Mouse (Mus musculus) lung, embryonic 14.5 days (tissue): ENCODE data around the gene Tmc1. TPM values are rescaled to one million over a fixed set of nuclear protein-coding genes. Genes with fewer than 3 reads are reported as not detected.

Source experiments
- ATAC-seq: fragments of 200-750 bp; cut with Nextera tagmentation; 2 replicates; pipeline ENCODE4 v1.8.0; 2017; ENCODE audit warnings: mild to moderate bottlenecking, moderate TSS enrichment, moderate library complexity; ENCODE audit not compliant: insufficient read depth
- DNase-seq: peaks from one replicate; pipeline ENCODE4 v3.0.0-alpha.2; 2015
- H3K27ac ChIP-seq: fragments of 300-500 bp; sonication (generic); 2 replicates; pipeline ENCODE4 v1.5.1; 2014; ENCODE audit warnings: low read depth, mild to moderate bottlenecking, moderate library complexity
- H3K27me3 ChIP-seq: fragments of 300-500 bp; sonication (generic); 2 replicates; pipeline ENCODE4 v1.6.1; 2014; ENCODE audit warnings: low read length, control low read depth; ENCODE audit not compliant: insufficient read depth
- H3K36me3 ChIP-seq: fragments of 300-500 bp; sonication (generic); 2 replicates; pipeline ENCODE4 v1.6.1; 2014; ENCODE audit warnings: control low read depth; ENCODE audit not compliant: insufficient read depth
- H3K4me1 ChIP-seq: fragments of 300-500 bp; sonication (generic); 2 replicates; pipeline ENCODE4 v1.6.1; 2014; ENCODE audit warnings: antibody characterized with exemption, control low read depth; ENCODE audit not compliant: insufficient read depth
- H3K4me2 ChIP-seq: fragments of 300-500 bp; sonication (generic); 2 replicates; pipeline ENCODE4 v1.6.1; 2014; ENCODE audit warnings: mild to moderate bottlenecking
- H3K4me3 ChIP-seq: fragments of 300-500 bp; sonication (generic); 2 replicates; pipeline ENCODE4 v1.5.1; 2014; ENCODE audit warnings: low read depth, low read length
- H3K9ac ChIP-seq: fragments of 300-500 bp; sonication (generic); 2 replicates; pipeline ENCODE4 v1.6.1; 2014
- H3K9me3 ChIP-seq: fragments of 300-500 bp; sonication (generic); 2 replicates; pipeline ENCODE4 v1.6.1; 2016; ENCODE audit warnings: low read depth, low read length, control low read depth
- CTCF ChIP-seq: IDR thresholded peaks from 2 replicates; pipeline ENCODE4 v1.5.1; 2016; ENCODE audit warnings: antibody characterized with exemption, low read depth
- WGBS: fragments of 180-500 bp; shearing (Covaris S2); extraction: QIAGEN DNeasy Blood & Tissue Kit; methylation state at CpG from one replicate; pipeline ENCODE4 v1.1.7; 2014; 5-methylcytosine and 5-hydroxymethylcytosine counted together
- polyA plus RNA-seq: library from polyadenylated mRNA; unstranded; fragments of >200 nt; fragmentation: Nextera tagmentation; extraction: Ambion mirVana; gene quantifications from 2 replicates; pipeline ENCODE4 v1.2.1, GENCODE M21; 2014

Gene Tmc1
- polyA plus RNA-seq, 1 experiment from 2014 or later, result 0.04 TPM

DNA sequence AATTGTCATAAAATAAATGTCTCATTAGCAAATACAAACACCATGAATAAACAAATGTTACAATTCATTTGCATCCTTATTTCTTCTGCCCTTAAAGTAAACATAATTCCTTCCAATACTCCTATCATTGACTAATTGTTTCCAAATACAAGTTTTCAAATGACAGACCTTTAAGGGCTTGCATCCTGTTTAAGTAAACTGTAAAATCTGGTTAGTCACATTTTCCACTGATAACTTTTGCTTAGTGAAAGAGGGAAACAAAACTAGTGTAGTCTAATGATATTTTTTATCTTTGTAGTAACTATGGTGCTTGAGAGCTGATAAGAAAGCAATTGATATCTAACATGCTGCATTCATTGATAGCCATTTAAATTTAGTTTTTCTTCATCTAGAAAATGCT is 154.5 kb downstream of the Tmc1 start:
- no peaks in the 10 kb centered on the region for H3K36me3 ChIP-seq
- H3K4me3 ChIP-seq, result no peak overlapping the region
- ATAC-seq (no peak), DNase-seq (no peak)
- H3K27ac ChIP-seq, result no peak overlapping the region
- TF ChIP-seq CTCF, result no peak
- no peak overlapping the region for H3K9ac ChIP-seq
- H3K9me3 ChIP-seq, result no peaks in the 10 kb centered on the region
- no peak overlapping the region for H3K4me2 ChIP-seq
- H3K4me1 ChIP-seq, result no peaks in the 10 kb centered on the region
- H3K27me3 ChIP-seq, result no peaks in the 10 kb centered on the region

GRCm38 (mm10) chr19:20797558-20798101 is 156.4 kb downstream of the Tmc1 start:
- Histone ChIP-seq H3K9me3 (no peaks in the 10 kb centered on the region), H3K27ac (no peak overlapping the region), H3K4me2 (no peak overlapping the region), H3K4me1 (no peaks in the 10 kb centered on the region), H3K27me3 (no peaks in the 10 kb centered on the region), H3K4me3 (no peak overlapping the region), H3K36me3 (no peaks in the 10 kb centered on the region), H3K9ac (no peak overlapping the region)
- peak; percentile 62 for TF ChIP-seq CTCF
- no peak for ATAC-seq
- DNase-seq, result peak; percentile 77
- WGBS, result 43% methylated on average over 6 of the region's 6 CpGs

DNA sequence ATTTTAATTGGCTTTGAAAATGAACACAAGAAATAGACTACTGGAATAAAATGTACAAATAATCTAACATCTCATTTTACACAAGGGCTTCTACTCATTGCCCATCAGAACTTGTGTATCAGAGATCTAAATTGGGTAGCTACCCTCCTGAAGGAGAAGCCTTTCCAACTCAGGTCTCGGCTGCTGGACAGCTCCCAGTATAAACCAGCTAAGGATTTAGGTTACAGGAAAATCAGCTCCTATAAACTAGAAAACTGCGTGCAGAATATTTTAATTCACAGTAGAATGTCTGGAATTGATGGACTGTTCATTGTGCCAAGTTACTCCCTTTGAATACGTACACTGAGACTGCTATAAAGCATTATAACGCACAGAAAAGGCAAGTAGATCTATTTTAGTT is 158.0 kb downstream of the Tmc1 start:
- H3K4me2 ChIP-seq, result no peak overlapping the region
- no peak overlapping the region for H3K9ac ChIP-seq
- no peak overlapping the region for H3K27ac ChIP-seq
- H3K4me1 ChIP-seq, result no peaks in the 10 kb centered on the region
- H3K4me3 ChIP-seq, result no peak overlapping the region
- TF ChIP-seq CTCF, result no peak
- DNase-seq (peak; percentile 65), ATAC-seq (no peak)
- no peaks in the 10 kb centered on the region for H3K36me3 ChIP-seq
- 46% methylated on average over 4 of the region's 4 CpGs for WGBS
- no peaks in the 10 kb centered on the region for H3K9me3 ChIP-seq
- H3K27me3 ChIP-seq, result no peaks in the 10 kb centered on the region

DNA sequence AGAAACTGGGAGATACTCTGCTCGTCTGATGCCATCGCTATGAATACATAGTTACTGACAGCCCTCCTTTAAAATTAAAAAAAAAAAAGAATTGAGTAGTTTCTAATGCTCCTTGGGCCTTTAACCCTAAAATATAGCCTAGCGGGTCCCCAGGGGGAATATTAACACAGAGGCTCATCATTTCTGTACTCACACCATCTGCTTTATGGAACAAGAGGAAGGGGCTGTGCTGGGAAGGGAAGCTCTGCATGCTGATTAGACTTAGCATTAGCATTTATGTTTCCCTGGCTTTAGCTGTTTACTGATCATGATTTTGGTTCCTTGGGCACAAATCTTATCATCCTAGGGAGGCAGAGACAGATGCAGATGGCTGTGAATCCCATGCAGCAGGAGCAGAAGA is 159.0 kb downstream of the Tmc1 start:
- WGBS, result 89% methylated on average over 3 of the region's 3 CpGs
- Histone ChIP-seq H3K4me1 (no peaks in the 10 kb centered on the region), H3K36me3 (no peaks in the 10 kb centered on the region), H3K4me3 (no peak overlapping the region), H3K27ac (no peak overlapping the region), H3K4me2 (no peak overlapping the region), H3K27me3 (no peaks in the 10 kb centered on the region), H3K9me3 (no peaks in the 10 kb centered on the region), H3K9ac (no peak overlapping the region)
- ATAC-seq, result no peak
- no peak for TF ChIP-seq CTCF
- DNase-seq, result no peak

GRCm38 (mm10) chr19:20792811-20793210 is 161.2 kb downstream of the Tmc1 start:
- Histone ChIP-seq H3K27ac (no peak overlapping the region), H3K4me1 (no peaks in the 10 kb centered on the region), H3K4me3 (no peak overlapping the region), H3K9me3 (no peaks in the 10 kb centered on the region), H3K9ac (no peak overlapping the region), H3K4me2 (no peak overlapping the region), H3K27me3 (no peaks in the 10 kb centered on the region), H3K36me3 (no peaks in the 10 kb centered on the region)
- no peak for ATAC-seq
- DNase-seq, result no peak
- 85% methylated on average over 2 of the region's 2 CpGs for WGBS
- TF ChIP-seq CTCF, result no peak

DNA sequence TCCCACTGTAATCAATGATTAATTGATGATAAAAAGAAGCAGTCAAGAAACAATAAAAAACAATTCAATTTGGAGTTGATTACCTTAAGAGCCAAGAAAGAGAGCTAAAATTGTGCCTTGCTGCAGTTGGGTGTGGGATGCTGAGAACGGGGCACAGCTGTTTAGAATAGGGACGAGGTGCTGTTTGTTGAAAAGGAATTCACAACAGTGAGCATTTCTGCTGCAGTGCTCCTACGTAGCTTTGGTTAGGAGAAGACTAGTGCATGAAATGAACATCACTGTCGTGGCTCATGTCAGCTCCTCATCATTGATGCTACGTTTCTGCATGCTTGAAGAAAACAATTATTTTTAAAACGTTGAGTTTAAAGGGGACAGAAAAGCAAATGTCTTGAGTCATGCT is 166.7 kb downstream of the Tmc1 start:
- H3K4me3 ChIP-seq, result no peak overlapping the region
- no peak for ATAC-seq
- WGBS, result 68% methylated on average over 6 of the region's 6 CpGs
- no peak for TF ChIP-seq CTCF
- H3K27me3 ChIP-seq, result no peaks in the 10 kb centered on the region
- H3K9ac ChIP-seq, result no peak overlapping the region
- no peak overlapping the region for H3K4me2 ChIP-seq
- no peaks in the 10 kb centered on the region for H3K9me3 ChIP-seq
- H3K27ac ChIP-seq, result no peak overlapping the region
- no peaks in the 10 kb centered on the region for H3K36me3 ChIP-seq
- no peaks in the 10 kb centered on the region for H3K4me1 ChIP-seq
- no peak for DNase-seq

GRCm38 (mm10) chr19:20775681-20776080 is 178.3 kb downstream of the Tmc1 start:
- DNase-seq (no peak), ATAC-seq (no peak)
- H3K4me2 ChIP-seq, result no peak overlapping the region
- H3K9me3 ChIP-seq, result no peaks in the 10 kb centered on the region
- no peaks in the 10 kb centered on the region for H3K4me1 ChIP-seq
- no peak overlapping the region for H3K4me3 ChIP-seq
- no peaks in the 10 kb centered on the region for H3K36me3 ChIP-seq
- H3K27me3 ChIP-seq, result no peaks in the 10 kb centered on the region
- H3K27ac ChIP-seq, result no peak overlapping the region
- no peak overlapping the region for H3K9ac ChIP-seq
- 65% methylated on average over 2 of the region's 2 CpGs for whole genome bisulfite sequencing
- TF ChIP-seq CTCF, result no peak

DNA sequence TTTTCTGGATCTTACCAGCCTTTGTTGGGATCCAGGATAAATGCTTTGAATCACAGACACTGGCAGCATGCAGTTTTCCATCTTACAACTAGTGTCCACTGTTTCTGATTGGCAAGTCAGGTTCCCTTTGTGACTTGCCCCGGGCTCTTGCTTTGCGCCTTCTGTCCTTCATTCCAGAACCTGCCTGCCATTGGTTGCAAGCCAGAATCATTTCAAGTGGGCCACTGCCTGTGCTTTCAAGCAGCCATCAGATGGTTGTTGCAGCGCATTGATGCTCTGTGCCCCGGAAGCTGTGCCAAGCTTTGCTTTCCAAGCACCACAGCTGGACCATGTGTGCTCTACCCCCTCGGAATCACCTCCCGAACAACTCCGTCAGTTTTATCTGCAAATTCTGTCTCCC is 180.1 kb downstream of the Tmc1 start:
- WGBS, result 83% methylated on average over 7 of the region's 7 CpGs
- Histone ChIP-seq H3K9ac (no peak overlapping the region), H3K4me2 (no peak overlapping the region), H3K36me3 (no peaks in the 10 kb centered on the region), H3K4me1 (no peaks in the 10 kb centered on the region), H3K27ac (no peak overlapping the region), H3K27me3 (no peaks in the 10 kb centered on the region), H3K9me3 (no peaks in the 10 kb centered on the region), H3K4me3 (no peak overlapping the region)
- no peak for DNase-seq
- TF ChIP-seq CTCF, result no peak
- ATAC-seq, result no peak
